Mouse (Mus musculus) heart, embryonic 11.5 days (tissue): Measurements from ENCODE around the gene Usp29. TPM values are rescaled to one million over a fixed set of nuclear protein-coding genes. Genes with fewer than 3 reads are reported as not detected.

Source experiments
- ATAC-seq: fragments of 200-750 bp; cut with Nextera tagmentation; replicated peaks from 2 replicates; pipeline ENCODE4 v1.8.0; 2017; ENCODE audit warnings: moderate library complexity; ENCODE audit not compliant: insufficient number of reproducible peaks, low FRiP score, low TSS enrichment
- H3K27ac ChIP-seq: fragments of 300-500 bp; sonication (generic); 2 replicates; pipeline ENCODE4 v1.5.1; 2014; ENCODE audit warnings: mild to moderate bottlenecking, low read depth, low read length
- H3K27me3 ChIP-seq: fragments of 300-500 bp; sonication (generic); 2 replicates; pipeline ENCODE4 v1.6.1; 2014; ENCODE audit warnings: mild to moderate bottlenecking, low read length, mixed read lengths; ENCODE audit not compliant: control insufficient read depth, insufficient read depth
- H3K36me3 ChIP-seq: fragments of 300-500 bp; sonication (generic); 2 replicates; pipeline ENCODE4 v1.6.1; 2014; ENCODE audit warnings: mild to moderate bottlenecking, low read length, moderate library complexity, mixed read lengths; ENCODE audit not compliant: control insufficient read depth, insufficient read depth
- H3K4me1 ChIP-seq: fragments of 300-500 bp; sonication (generic); 2 replicates; pipeline ENCODE4 v1.6.1; 2014; ENCODE audit warnings: low read length; ENCODE audit not compliant: control insufficient read depth, insufficient read depth
- H3K4me2 ChIP-seq: fragments of 300-500 bp; sonication (generic); 2 replicates; pipeline ENCODE4 v1.6.1; 2014; ENCODE audit warnings: mild to moderate bottlenecking, moderate library complexity
- H3K4me3 ChIP-seq: fragments of 300-500 bp; sonication (generic); 2 replicates; pipeline ENCODE4 v1.5.1; 2014; ENCODE audit warnings: low read depth, low read length
- H3K9ac ChIP-seq: fragments of 300-500 bp; sonication (generic); 2 replicates; pipeline ENCODE4 v1.6.1; 2014; ENCODE audit warnings: mild to moderate bottlenecking, low read depth, low read length, moderate library complexity
- H3K9me3 ChIP-seq: fragments of 300-500 bp; sonication (generic); replicated peaks from 2 replicates; pipeline ENCODE4 v1.6.1; 2016; ENCODE audit warnings: low read length; ENCODE audit not compliant: control insufficient read depth
- WGBS: fragments of 180-500 bp; shearing (Covaris S2); extraction: QIAGEN DNeasy Blood & Tissue Kit; methylation state at CpG from one replicate; pipeline ENCODE4 v1.1.7; 2014; ENCODE audit not compliant: insufficient replicate concordance; 5-methylcytosine and 5-hydroxymethylcytosine counted together
- polyA plus RNA-seq: library from polyadenylated mRNA; unstranded; fragments of >200 nt; fragmentation: Nextera tagmentation; extraction: Ambion mirVana; gene quantifications from 2 replicates; pipeline ENCODE4 v1.2.1, GENCODE M21; 2014

The Usp29 gene
- polyA plus RNA-seq, 1 experiment from 2014 or later = 15.5 TPM

- WGBS = 88% methylated on average over 5 of the region's 5 CpGs
- no peak for ATAC-seq
- no peaks in the 10 kb centered on the region for H3K4me1 ChIP-seq
Measured at GRCm38 (mm10) chr7:6816706-6817376, 86.5 kb downstream of the Usp29 start.

GRCm38 (mm10) chr7:6820296-6820695 lies 89.9 kb downstream of the Usp29 start:
- 0 out of 2 replicates have a peak, but pooled peaks cover 2% of the 10 kb centered on the region for H3K4me1 ChIP-seq
- ATAC-seq = no peak
- no peak overlapping the region for H3K9ac ChIP-seq
- no peak overlapping the region for H3K4me2 ChIP-seq
- 75% methylated on average over 6 of the region's 6 CpGs for WGBS
- no peak overlapping the region for H3K4me3 ChIP-seq
- H3K36me3 ChIP-seq = no peaks in the 10 kb centered on the region
- H3K9me3 ChIP-seq = no peaks in the 10 kb centered on the region
- no peak overlapping the region for H3K27ac ChIP-seq
- H3K27me3 ChIP-seq = no peaks in the 10 kb centered on the region

More at GRCm38 (mm10) chr7:6816706-6817376, 86.5 kb downstream of the Usp29 start:
- no peaks in the 10 kb centered on the region; the same call in 1 of the 2 replicates for H3K9me3 ChIP-seq
- no peak overlapping the region for H3K27ac ChIP-seq
- H3K4me3 ChIP-seq = no peak overlapping the region
- no peak overlapping the region for H3K9ac ChIP-seq
- no peak overlapping the region for H3K4me2 ChIP-seq
- no peaks in the 10 kb centered on the region for H3K27me3 ChIP-seq
- H3K36me3 ChIP-seq = no peaks in the 10 kb centered on the region

- H3K27me3 ChIP-seq = no peaks in the 10 kb centered on the region
- no peak overlapping the region for H3K4me2 ChIP-seq
- no peak overlapping the region for H3K4me3 ChIP-seq
- no peaks in the 10 kb centered on the region for H3K36me3 ChIP-seq
- no peak overlapping the region for H3K27ac ChIP-seq
- WGBS = 80% methylated on average over 4 of the region's 4 CpGs
- no peaks in the 10 kb centered on the region for H3K9me3 ChIP-seq
- no peak overlapping the region for H3K9ac ChIP-seq
- 0 out of 2 replicates have a peak, but pooled peaks cover 2% of the 10 kb centered on the region for H3K4me1 ChIP-seq
- ATAC-seq = no peak
Measured at GRCm38 (mm10) chr7:6822633-6823032, 92.3 kb downstream of the Usp29 start.

GRCm38 (mm10) chr7:6823673-6824072 lies 93.3 kb downstream of the Usp29 start:
- Histone ChIP-seq H3K4me2 (no peak overlapping the region), H3K27me3 (no peaks in the 10 kb centered on the region), H3K9ac (no peak overlapping the region), H3K4me3 (no peak overlapping the region), H3K9me3 (no peaks in the 10 kb centered on the region), H3K36me3 (no peaks in the 10 kb centered on the region), H3K27ac (no peak overlapping the region), H3K4me1 (0 out of 2 replicates have a peak, but pooled peaks cover 2% of the 10 kb centered on the region)
- no peak for ATAC-seq
- 65% methylated on average over 2 of the region's 2 CpGs for WGBS

- no peak overlapping the region for H3K4me3 ChIP-seq
- no peak overlapping the region for H3K9ac ChIP-seq
- no peak for ATAC-seq
- 0 out of 2 replicates have a peak, but pooled peaks cover 2% of the 10 kb centered on the region for H3K4me1 ChIP-seq
- no peaks in the 10 kb centered on the region for H3K9me3 ChIP-seq
- H3K27ac ChIP-seq = no peak overlapping the region
- WGBS = 83% methylated on average over 11 of the region's 11 CpGs
- no peaks in the 10 kb centered on the region for H3K27me3 ChIP-seq
- H3K36me3 ChIP-seq = no peaks in the 10 kb centered on the region
- no peak overlapping the region for H3K4me2 ChIP-seq
Measured at GRCm38 (mm10) chr7:6825966-6826647, 95.7 kb downstream of the Usp29 start.

GRCm38 (mm10) chr7:6829148-6829547 lies 98.8 kb downstream of the Usp29 start:
- H3K4me2 ChIP-seq = no peak overlapping the region
- 0 out of 2 replicates have a peak, but pooled peaks cover 2% of the 10 kb centered on the region for H3K4me1 ChIP-seq
- no peak overlapping the region for H3K9ac ChIP-seq
- WGBS = 45% methylated on average over 2 of the region's 2 CpGs
- H3K4me3 ChIP-seq = no peak overlapping the region
- no peaks in the 10 kb centered on the region for H3K27me3 ChIP-seq
- ATAC-seq = no peak
- no peaks in the 10 kb centered on the region for H3K36me3 ChIP-seq
- no peak overlapping the region for H3K27ac ChIP-seq
- H3K9me3 ChIP-seq = no peaks in the 10 kb centered on the region

- no peaks in the 10 kb centered on the region for H3K36me3 ChIP-seq
- no peaks in the 10 kb centered on the region for H3K27me3 ChIP-seq
- H3K9me3 ChIP-seq = no peaks in the 10 kb centered on the region
- H3K4me1 ChIP-seq = no peaks in the 10 kb centered on the region
- no peak overlapping the region for H3K4me3 ChIP-seq
- ATAC-seq = no peak
- WGBS = 56% methylated on average over 5 of the region's 5 CpGs
- no peak overlapping the region for H3K4me2 ChIP-seq
- no peak overlapping the region for H3K27ac ChIP-seq
- no peak overlapping the region for H3K9ac ChIP-seq
Measured at GRCm38 (mm10) chr7:6834950-6835349, 104.6 kb downstream of the Usp29 start.

- 41% methylated on average over 5 of the region's 5 CpGs for WGBS
- H3K4me2 ChIP-seq = no peak overlapping the region
- ATAC-seq = no peak; the same call in 1 of the 2 replicates
Measured at GRCm38 (mm10) chr7:6835351-6835750, 105.0 kb downstream of the Usp29 start.

More at GRCm38 (mm10) chr7:6835351-6835750, 105.0 kb downstream of the Usp29 start:
- H3K27me3 ChIP-seq = no peaks in the 10 kb centered on the region
- no peak overlapping the region for H3K9ac ChIP-seq
- no peaks in the 10 kb centered on the region for H3K9me3 ChIP-seq
- H3K36me3 ChIP-seq = no peaks in the 10 kb centered on the region
- H3K4me1 ChIP-seq = no peaks in the 10 kb centered on the region
- no peak overlapping the region; the same call in 1 of the 2 replicates for H3K27ac ChIP-seq
- H3K4me3 ChIP-seq = no peak overlapping the region
